Mouse (Mus musculus) CD8-positive naive resting alpha-beta T cell, adult 57 days (primary cell): ENCODE results near the gene Zic4. TPM values are rescaled to one million over a fixed set of nuclear protein-coding genes. Genes with fewer than 3 reads are reported as not detected.

ENCODE experiments used
- total RNA-seq: library from RNA; stranded (reverse); gene quantifications from one replicate; pipeline ENCODE4 v1.2.4, GENCODE M21; 2023

Gene Zic4
- not detected for total RNA-seq

GRCm38 (mm10) chr9:91361856-91362601 lies at the start of gene Zic4:
Zic4 (plus strand) TSS chr9:91362413.

GRCm38 (mm10) chr9:91365664-91366063 lies 3.5 kb downstream of the Zic4 start, which contains the start of gene Zic1:
Zic1 (minus strand) TSS chr9:91365810.

Other genes starting within 250 kb of the Zic4 start
- not detected for gene Zic1, start 3.4 kb downstream of the Zic4 start, total RNA-seq